22 mouse cellular contexts compared by ENCODE assay signal in genomic region chr12:77962631-77963030, GRCm38 (mm10).
DNase-seq lines count a peak whose midpoint lies in the region; ATAC-seq and TF ChIP-seq lines count a peak whose summit lies in the region.
"Had no signal": no experiment of that assay in that cellular context is flagged by ENCODE, and none has a peak within 500 bp of the region (broad histone marks: within the 10 kb centered on the region; RNA-seq: fewer than 3 reads in every experiment).

No protein-coding gene starts in this region.

- DNase-seq in heart, adult 18-20 months: peak; percentile 6 to 13
- DNase-seq in heart, embryonic 10.5 days (ENCODE audit: low spot score): no peak
- DNase-seq in 3134 (ENCODE audit: extremely low read depth, insufficient read length, low spot score): peak; percentile 40
- peak; percentile 31 for DNase-seq in Muller cell, postnatal 12 days (ENCODE audit: inconsistent ontology term)
- peak; percentile 21 for DNase-seq in lung, postnatal 0 days (ENCODE audit: low spot score)
- DNase-seq in urinary bladder, adult 2 months (ENCODE audit: low spot score): no peak
- DNase-seq: adrenal gland, adult 2 months; forebrain, postnatal 0 days; gastrocnemius, postnatal 10 days; kidney, postnatal 10 days; liver, postnatal 0 days; right cerebral cortex, postnatal 14 days had no signal

- H3K27ac ChIP-seq in heart, embryonic 10.5 days: no peak overlapping the region
- H3K27ac ChIP-seq in lung, postnatal 0 days (ENCODE audit: low read length): no peak overlapping the region
- H3K27ac ChIP-seq in kidney, embryonic 16.5 days (ENCODE audit: low read length): no peak overlapping the region
- H3K27ac ChIP-seq: left cerebral cortex, adult 2 months; limb, embryonic 13.5 days; midbrain, embryonic 12.5 days; stomach, postnatal 0 days had no signal

- no peak for TF ChIP-seq CTCF in lung, postnatal 0 days (IDR thresholded peaks at IDR 0.05)

- WGBS in heart, embryonic 10.5 days: 85% methylated on average over 6 of the region's 6 CpGs
- 71% methylated on average over 6 of the region's 6 CpGs for WGBS in lung, postnatal 0 days
- WGBS in kidney, embryonic 16.5 days: 74% methylated on average over 6 of the region's 6 CpGs

- no peak for TF ChIP-seq EP300 in lung, postnatal 0 days (IDR thresholded peaks at IDR 0.05)

- no peaks in the 10 kb centered on the region for H3K9me3 ChIP-seq in heart, embryonic 10.5 days
- H3K9me3 ChIP-seq in lung, postnatal 0 days (ENCODE audit: low read length): no peaks in the 10 kb centered on the region
- H3K9me3 ChIP-seq in kidney, embryonic 16.5 days (ENCODE audit: low read length): no peaks in the 10 kb centered on the region
- H3K9me3 ChIP-seq: G1E had no signal

- H3K4me3 ChIP-seq in heart, embryonic 10.5 days: no peak overlapping the region
- H3K4me3 ChIP-seq in lung, postnatal 0 days (ENCODE audit: low read depth, low read length): no peak overlapping the region
- H3K4me3 ChIP-seq in kidney, embryonic 16.5 days (ENCODE audit: low read length): no peak overlapping the region
- H3K4me3 ChIP-seq: erythroblast, embryonic 14.5 days; left cerebral cortex, adult 2 months; limb, embryonic 13.5 days; midbrain, embryonic 12.5 days had no signal

- no peak overlapping the region for H3K9ac ChIP-seq in lung, postnatal 0 days (replicated peaks; ENCODE audit: low read depth)
- H3K9ac ChIP-seq in kidney, embryonic 16.5 days (replicated peaks; ENCODE audit: low read length): no peak overlapping the region
- H3K9ac ChIP-seq: forebrain, postnatal 0 days; limb, embryonic 13.5 days; liver, postnatal 0 days; midbrain, embryonic 12.5 days had no signal

- H3K27me3 ChIP-seq in heart, embryonic 10.5 days (ENCODE audit: insufficient read depth, poor library complexity, severe bottlenecking): no peaks in the 10 kb centered on the region
- no peaks in the 10 kb centered on the region for H3K27me3 ChIP-seq in lung, postnatal 0 days (replicated peaks; ENCODE audit: insufficient read depth, low read length)
- no peaks in the 10 kb centered on the region for H3K27me3 ChIP-seq in kidney, embryonic 16.5 days (ENCODE audit: insufficient read depth, low read length)
- H3K27me3 ChIP-seq: limb, embryonic 13.5 days; midbrain, embryonic 12.5 days had no signal

- H3K4me2 ChIP-seq in lung, postnatal 0 days (replicated peaks; ENCODE audit: low read depth, low read length): no peak overlapping the region
- H3K4me2 ChIP-seq in kidney, embryonic 16.5 days (replicated peaks; ENCODE audit: low read depth, low read length): no peak overlapping the region
- H3K4me2 ChIP-seq: limb, embryonic 13.5 days; midbrain, embryonic 12.5 days had no signal

- no peaks in the 10 kb centered on the region for H3K4me1 ChIP-seq in heart, embryonic 10.5 days
- no peaks in the 10 kb centered on the region for H3K4me1 ChIP-seq in lung, postnatal 0 days (ENCODE audit: insufficient read depth, low read depth, low read length)
- no peaks in the 10 kb centered on the region for H3K4me1 ChIP-seq in kidney, embryonic 16.5 days (ENCODE audit: insufficient read depth, low read length)
- H3K4me1 ChIP-seq: limb, embryonic 13.5 days; midbrain, embryonic 12.5 days had no signal

- peak; percentile 35 for ATAC-seq in lung, postnatal 0 days
- ATAC-seq in kidney, embryonic 16.5 days (ENCODE audit: low FRiP score, low TSS enrichment): no peak
- ATAC-seq: CD4-positive, CD25-positive, alpha-beta regulatory T cell, adult 4 months; forebrain, postnatal 0 days; hindbrain, embryonic 16.5 days; intestine, postnatal 0 days; liver, postnatal 0 days had no signal

- H3K36me3 ChIP-seq in heart, embryonic 10.5 days: no peaks in the 10 kb centered on the region
- H3K36me3 ChIP-seq in lung, postnatal 0 days (ENCODE audit: insufficient read depth, low read length): no peaks in the 10 kb centered on the region
- H3K36me3 ChIP-seq in kidney, embryonic 16.5 days (ENCODE audit: insufficient read depth, low read length): no peaks in the 10 kb centered on the region
- H3K36me3 ChIP-seq: G1E; limb, embryonic 13.5 days; midbrain, embryonic 12.5 days had no signal

Comparison
In these comparisons a context has a peak if more than half of its experiments do, and no peak if none do; other contexts are left out.
1. DNase-seq: peak in heart, adult 18-20 months (2 of 2), 3134 (single experiment), Muller cell, postnatal 12 days (single experiment) and lung, postnatal 0 days (single experiment); none in heart, embryonic 10.5 days (single experiment) and urinary bladder, adult 2 months (single experiment).